Mouse (Mus musculus): ENCODE data around the gene Grn. TPM values are rescaled to one million over a fixed set of nuclear protein-coding genes. Genes with fewer than 3 reads are reported as not detected.

The Grn gene
- polyA plus RNA-seq, 1 experiment from 2014 or later: 75.8 TPM

DNA sequence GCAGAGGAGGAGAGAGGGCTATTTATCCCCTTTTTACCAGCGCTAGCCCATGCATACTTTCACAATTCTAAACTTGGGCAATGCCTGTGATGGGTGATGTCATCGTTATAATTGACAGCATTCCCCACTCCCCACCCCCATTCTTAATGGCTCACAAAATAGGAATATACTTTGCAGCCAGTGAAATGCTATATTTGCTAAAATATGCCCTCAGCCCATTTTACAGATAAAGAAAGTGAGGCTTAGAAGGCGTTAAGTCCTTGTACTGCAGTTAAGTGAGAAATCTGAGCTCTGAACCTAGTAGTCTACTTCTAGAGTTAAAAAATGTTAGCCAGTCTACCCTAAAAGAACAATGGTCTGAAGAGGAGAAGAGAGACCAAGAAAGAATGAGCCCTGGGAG, 14.2 kb downstream of the Grn start:
- H3K4me3 ChIP-seq (ENCODE audit: low read depth, low read length): no peak overlapping the region
- H3K9ac ChIP-seq (ENCODE audit: low read depth, low read length): no peak overlapping the region
- no peak overlapping the region for H3K27ac ChIP-seq (ENCODE audit: low read length)
- no peak for ATAC-seq
- no peaks in the 10 kb centered on the region for H3K27me3 ChIP-seq (ENCODE audit: control insufficient read depth, insufficient read depth, low read depth, low read length)
- peak overlapping the region; percentile 82 for H3K4me2 ChIP-seq (ENCODE audit: low read length)
- peaks cover 30% of the 10 kb centered on the region for H3K4me1 ChIP-seq (ENCODE audit: control insufficient read depth, insufficient read depth, low read length)
- H3K9me3 ChIP-seq (replicated peaks; ENCODE audit: control insufficient read depth, low read length, poor library complexity, severe bottlenecking): no peaks in the 10 kb centered on the region
- H3K36me3 ChIP-seq (ENCODE audit: control insufficient read depth, insufficient read depth, low read length): peaks cover 28% of the 10 kb centered on the region
- 77% methylated on average over 3 of the region's 3 CpGs for WGBS

DNA sequence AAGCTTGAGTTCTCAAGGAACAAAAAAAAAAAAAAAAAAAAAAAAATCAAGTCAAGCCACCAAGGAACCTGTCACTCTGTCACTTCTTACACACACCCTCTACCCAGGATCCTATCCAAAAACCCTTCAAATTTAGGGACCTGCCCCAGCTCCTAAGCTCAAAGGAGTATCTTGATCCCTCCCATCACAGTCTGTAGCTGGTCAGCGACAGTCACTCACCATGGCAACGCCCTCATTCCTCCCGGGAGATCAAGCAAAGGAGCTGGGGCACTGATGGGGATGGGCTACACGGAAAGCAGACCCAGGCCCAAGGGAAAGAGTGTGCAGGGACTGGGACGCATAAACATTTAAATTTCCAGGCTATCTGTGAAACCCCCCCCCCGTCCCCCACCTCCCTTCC, 14.7 kb downstream of the Grn start:
- WGBS: 4% methylated on average over 6 of the region's 6 CpGs
- Histone ChIP-seq H3K4me1 (ENCODE audit: control insufficient read depth, insufficient read depth, low read length) (peaks cover 30% of the 10 kb centered on the region), H3K4me3 (ENCODE audit: low read depth, low read length) (peak overlapping the region; percentile 87), H3K9ac (ENCODE audit: low read depth, low read length) (peak overlapping the region; percentile 100), H3K27me3 (ENCODE audit: control insufficient read depth, insufficient read depth, low read depth, low read length) (no peaks in the 10 kb centered on the region), H3K9me3 (replicated peaks; ENCODE audit: control insufficient read depth, low read length, poor library complexity, severe bottlenecking) (no peaks in the 10 kb centered on the region), H3K27ac (ENCODE audit: low read length) (peak overlapping the region; percentile 99), H3K4me2 (ENCODE audit: low read length) (peak overlapping the region; percentile 82), H3K36me3 (ENCODE audit: control insufficient read depth, insufficient read depth, low read length) (peaks cover 23% of the 10 kb centered on the region)
- no peak for ATAC-seq

- peaks cover 30% of the 10 kb centered on the region for H3K4me1 ChIP-seq (ENCODE audit: control insufficient read depth, insufficient read depth, low read length)
- peak overlapping the region; percentile 87 for H3K4me3 ChIP-seq (ENCODE audit: low read depth, low read length)
- H3K27ac ChIP-seq (ENCODE audit: low read length): peak overlapping the region; percentile 99
- WGBS: 9% methylated on average over 10 of the region's 10 CpGs
- H3K27me3 ChIP-seq (ENCODE audit: control insufficient read depth, insufficient read depth, low read depth, low read length): no peaks in the 10 kb centered on the region
- peaks cover 17% of the 10 kb centered on the region for H3K36me3 ChIP-seq (ENCODE audit: control insufficient read depth, insufficient read depth, low read length)
- H3K9ac ChIP-seq (ENCODE audit: low read depth, low read length): peak overlapping the region; percentile 100
- ATAC-seq: peak; percentile 13; the same call in 1 of the 2 replicates
- no peaks in the 10 kb centered on the region for H3K9me3 ChIP-seq (replicated peaks; ENCODE audit: control insufficient read depth, low read length, poor library complexity, severe bottlenecking)
- H3K4me2 ChIP-seq (ENCODE audit: low read length): peak overlapping the region; percentile 82
These were observed 15.3 kb downstream of the Grn start for GRCm38 (mm10) chr11:102445264-102445890.

GRCm38 (mm10) chr11:102445891-102446361, 15.8 kb downstream of the Grn start:
- peaks cover 30% of the 10 kb centered on the region for H3K4me1 ChIP-seq (ENCODE audit: control insufficient read depth, insufficient read depth, low read length)
- H3K4me3 ChIP-seq (ENCODE audit: low read depth, low read length): peak overlapping the region; percentile 87
- H3K4me2 ChIP-seq (ENCODE audit: low read length): peak overlapping the region; percentile 82
- H3K27ac ChIP-seq (ENCODE audit: low read length): peak overlapping the region; percentile 99
- no peaks in the 10 kb centered on the region for H3K27me3 ChIP-seq (ENCODE audit: control insufficient read depth, insufficient read depth, low read depth, low read length)
- H3K36me3 ChIP-seq (ENCODE audit: control insufficient read depth, insufficient read depth, low read length): peaks cover 15% of the 10 kb centered on the region
- H3K9ac ChIP-seq (ENCODE audit: low read depth, low read length): peak overlapping the region; percentile 100
- 5% methylated on average over 7 of the region's 7 CpGs for WGBS
- H3K9me3 ChIP-seq (replicated peaks; ENCODE audit: control insufficient read depth, low read length, poor library complexity, severe bottlenecking): no peaks in the 10 kb centered on the region
- ATAC-seq: 0 out of 2 replicates have a peak, but pooled peaks have one; percentile 7

GRCm38 (mm10) chr11:102446581-102447461, 16.7 kb downstream of the Grn start:
- Histone ChIP-seq H3K9me3 (replicated peaks; ENCODE audit: control insufficient read depth, low read length, poor library complexity, severe bottlenecking) (no peaks in the 10 kb centered on the region), H3K9ac (ENCODE audit: low read depth, low read length) (peak overlapping the region; percentile 100), H3K27ac (ENCODE audit: low read length) (peak overlapping the region; percentile 99), H3K4me2 (ENCODE audit: low read length) (peak overlapping the region; percentile 82), H3K36me3 (ENCODE audit: control insufficient read depth, insufficient read depth, low read length) (peaks cover 10% of the 10 kb centered on the region), H3K4me1 (ENCODE audit: control insufficient read depth, insufficient read depth, low read length) (peaks cover 30% of the 10 kb centered on the region), H3K27me3 (ENCODE audit: control insufficient read depth, insufficient read depth, low read depth, low read length) (no peaks in the 10 kb centered on the region), H3K4me3 (ENCODE audit: low read depth, low read length) (peak overlapping the region; percentile 87)
- ATAC-seq: peak; percentile 55
- WGBS: under 1% methylated on average over 45 of the region's 49 CpGs

DNA sequence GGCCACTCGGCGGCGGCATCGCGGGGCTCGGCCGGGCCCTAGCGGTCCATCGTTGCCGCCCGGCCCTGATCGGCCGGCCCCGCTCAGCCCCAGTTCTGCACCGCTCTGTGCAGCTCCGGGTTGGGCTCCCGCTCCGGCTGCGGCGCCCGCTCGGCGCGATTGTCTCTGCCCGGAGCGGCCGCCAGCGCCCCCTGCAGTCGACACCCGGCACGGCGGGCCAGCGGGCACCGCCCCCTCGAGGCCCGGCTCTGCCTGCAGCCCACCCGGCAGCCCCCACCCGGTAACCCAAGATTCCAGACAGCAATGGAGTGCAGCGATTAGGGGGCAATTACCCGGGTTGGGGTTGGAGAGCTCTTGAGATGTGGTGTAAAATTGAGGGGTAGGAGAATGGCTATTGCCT, 17.4 kb downstream of the Grn start, which contains the start of gene Fam171a2:
Gene Fam171a2 (minus strand): TSS at position 186 of the 400 bp plus-strand sequence.
- ATAC-seq: peak; percentile 70
- WGBS: under 1% methylated on average over 26 of the region's 40 CpGs
- Histone ChIP-seq H3K9ac (ENCODE audit: low read depth, low read length) (peak within 1 kb of the TSS; percentile 100), H3K36me3 (ENCODE audit: control insufficient read depth, insufficient read depth, low read length) (0 out of 2 replicates have a peak, but pooled peaks cover 4% of the 10 kb centered on the region), H3K9me3 (replicated peaks; ENCODE audit: control insufficient read depth, low read length, poor library complexity, severe bottlenecking) (no peaks in the 10 kb centered on the region), H3K4me3 (ENCODE audit: low read depth, low read length) (peak within 1 kb of the TSS; percentile 87), H3K4me2 (ENCODE audit: low read length) (peak within 1 kb of the TSS; percentile 82), H3K4me1 (ENCODE audit: control insufficient read depth, insufficient read depth, low read length) (peaks cover 30% of the 10 kb centered on the region), H3K27me3 (ENCODE audit: control insufficient read depth, insufficient read depth, low read depth, low read length) (no peaks in the 10 kb centered on the region), H3K27ac (ENCODE audit: low read length) (peak within 1 kb of the TSS; percentile 99)

DNA sequence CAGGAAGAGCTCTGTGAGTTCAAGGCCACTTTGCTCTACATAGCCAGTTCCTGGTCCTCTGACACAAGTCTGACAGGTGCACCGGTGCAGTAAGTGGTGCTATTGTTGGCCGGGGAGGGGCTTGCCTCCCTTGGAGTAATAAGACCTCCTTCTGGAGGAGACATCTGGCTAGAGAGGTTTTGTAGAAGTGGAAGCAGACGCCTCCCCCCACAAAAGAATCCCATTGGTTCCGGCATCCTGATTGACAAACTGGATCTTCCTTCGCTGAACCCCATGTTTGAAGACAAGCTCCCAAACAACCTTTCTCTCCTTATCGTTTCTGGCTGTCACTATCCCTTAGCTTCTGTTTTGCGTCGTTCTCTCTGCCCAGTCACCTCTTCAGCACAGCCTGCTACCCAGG, 18.2 kb downstream of the Grn start:
- no peak overlapping the region for H3K27ac ChIP-seq (ENCODE audit: low read length)
- peak overlapping the region; percentile 82 for H3K4me2 ChIP-seq (ENCODE audit: low read length)
- H3K27me3 ChIP-seq (ENCODE audit: control insufficient read depth, insufficient read depth, low read depth, low read length): no peaks in the 10 kb centered on the region; the same call in 1 of the 2 replicates
- peaks cover 30% of the 10 kb centered on the region for H3K4me1 ChIP-seq (ENCODE audit: control insufficient read depth, insufficient read depth, low read length)
- no peak for ATAC-seq
- no peak overlapping the region for H3K9ac ChIP-seq (ENCODE audit: low read depth, low read length)
- H3K9me3 ChIP-seq (replicated peaks; ENCODE audit: control insufficient read depth, low read length, poor library complexity, severe bottlenecking): no peaks in the 10 kb centered on the region
- no peaks in the 10 kb centered on the region for H3K36me3 ChIP-seq (ENCODE audit: control insufficient read depth, insufficient read depth, low read length)
- WGBS: 9% methylated on average over 8 of the region's 8 CpGs
- H3K4me3 ChIP-seq (ENCODE audit: low read depth, low read length): no peak overlapping the region

- 34% methylated on average over 17 of the region's 17 CpGs for WGBS
- Histone ChIP-seq H3K4me2 (ENCODE audit: low read length) (no peak overlapping the region), H3K9ac (ENCODE audit: low read depth, low read length) (no peak overlapping the region), H3K4me1 (ENCODE audit: control insufficient read depth, insufficient read depth, low read length) (peaks cover 25% of the 10 kb centered on the region), H3K27me3 (ENCODE audit: control insufficient read depth, insufficient read depth, low read depth, low read length) (no peaks in the 10 kb centered on the region; the same call in 1 of the 2 replicates), H3K27ac (ENCODE audit: low read length) (no peak overlapping the region), H3K9me3 (replicated peaks; ENCODE audit: control insufficient read depth, low read length, poor library complexity, severe bottlenecking) (no peaks in the 10 kb centered on the region), H3K4me3 (ENCODE audit: low read depth, low read length) (no peak overlapping the region), H3K36me3 (ENCODE audit: control insufficient read depth, insufficient read depth, low read length) (no peaks in the 10 kb centered on the region)
- ATAC-seq: no peak
These were observed 19.2 kb downstream of the Grn start for GRCm38 (mm10) chr11:102449043-102450008.
